Mouse (Mus musculus): ENCODE measurements around the gene Pald1.

The Pald1 gene

DNA sequence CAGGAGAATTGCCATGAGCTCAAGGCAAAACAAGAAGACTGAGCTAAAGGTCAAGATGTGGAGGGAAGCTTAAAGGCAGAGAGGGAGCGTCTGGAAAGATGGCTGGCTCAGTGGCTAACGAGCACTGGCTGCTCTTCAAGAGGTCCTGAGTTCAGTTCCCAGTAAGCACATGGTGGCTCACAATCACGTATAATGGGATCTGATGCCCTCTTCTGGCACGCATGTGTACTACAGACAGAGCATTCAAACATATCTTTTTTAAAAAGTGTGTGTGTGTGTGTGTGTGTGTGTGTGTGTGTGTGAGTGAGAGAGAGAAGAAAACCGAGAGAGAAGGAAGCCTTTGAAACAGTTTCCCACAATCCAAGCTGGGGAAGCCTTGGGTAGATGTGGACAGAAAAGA is 19.1 kb upstream of the Pald1 start:
- in situ Hi-C loops (cut with MboI) = no loop called here

DNA sequence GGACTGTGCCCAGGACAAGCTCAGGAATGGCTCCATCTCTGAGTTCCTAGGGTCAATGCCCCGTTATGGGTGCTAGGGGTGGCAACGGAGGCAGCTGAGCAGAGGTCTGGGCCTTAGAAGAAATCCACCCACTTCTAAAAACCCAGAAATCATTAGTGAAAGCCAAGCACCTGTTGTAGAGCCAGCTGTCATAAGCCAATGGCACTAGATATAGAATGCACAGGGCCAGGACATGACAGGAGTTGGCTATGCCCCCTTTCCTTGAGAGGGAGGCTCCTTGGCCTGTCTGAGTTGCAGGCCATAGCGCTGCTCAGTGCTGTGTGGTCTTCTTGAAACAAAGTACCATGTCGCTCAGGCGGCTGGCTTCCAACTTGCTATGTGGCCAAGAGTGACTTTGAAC is 17.1 kb upstream of the Pald1 start:
- in situ Hi-C loops (cut with MboI) = no loop called here

DNA sequence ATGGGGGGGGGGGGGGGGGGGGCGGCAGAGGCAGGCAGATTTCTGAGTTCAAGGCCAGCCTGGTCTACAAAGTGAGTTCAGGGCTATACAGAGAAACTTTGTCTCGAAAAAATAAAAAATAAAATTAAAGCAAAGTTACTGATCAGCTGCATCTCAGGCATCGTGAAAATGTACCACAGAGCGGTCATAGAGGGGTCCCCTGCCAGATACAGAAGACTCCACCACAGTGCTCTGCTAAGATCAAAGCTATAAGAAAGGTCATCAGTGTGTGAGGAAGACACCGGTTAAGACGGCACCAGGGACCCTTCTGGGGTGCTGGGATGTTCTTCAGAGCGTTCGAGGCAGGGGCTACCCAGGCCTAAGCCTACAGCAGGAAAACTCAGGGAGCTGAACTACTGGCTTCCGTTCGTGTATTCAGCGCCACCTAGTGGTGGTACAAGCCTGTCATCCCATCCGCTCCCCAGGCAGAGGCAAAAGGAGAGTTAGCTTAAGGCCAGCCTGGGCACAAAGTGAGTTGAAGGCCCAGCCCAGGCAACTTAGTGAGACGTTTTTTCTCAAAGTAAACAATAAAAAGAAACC is 15.9 kb upstream of the Pald1 start:
- in situ Hi-C loops (cut with MboI) = no loop called here

DNA sequence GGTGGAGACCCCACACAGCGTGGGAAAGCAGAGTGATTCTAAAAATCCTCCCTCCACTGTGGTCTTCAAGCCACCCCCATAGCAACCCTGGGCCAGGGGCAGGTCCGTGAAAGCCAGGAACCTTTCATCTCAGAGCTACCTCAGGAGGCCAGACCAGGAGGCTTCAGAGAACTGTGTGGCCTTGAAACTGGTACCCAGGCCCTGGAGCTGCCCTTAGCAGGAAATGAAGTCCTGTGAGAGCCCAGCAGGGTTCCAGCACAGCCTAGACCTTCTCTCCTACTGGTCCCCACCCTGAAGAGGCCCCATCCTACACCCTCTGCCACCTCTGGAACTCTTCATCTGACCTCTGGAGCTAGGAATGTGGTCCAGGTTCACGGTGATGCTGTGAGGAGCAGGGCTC is 14.8 kb upstream of the Pald1 start:
- in situ Hi-C loops (cut with MboI) = no loop called here

DNA sequence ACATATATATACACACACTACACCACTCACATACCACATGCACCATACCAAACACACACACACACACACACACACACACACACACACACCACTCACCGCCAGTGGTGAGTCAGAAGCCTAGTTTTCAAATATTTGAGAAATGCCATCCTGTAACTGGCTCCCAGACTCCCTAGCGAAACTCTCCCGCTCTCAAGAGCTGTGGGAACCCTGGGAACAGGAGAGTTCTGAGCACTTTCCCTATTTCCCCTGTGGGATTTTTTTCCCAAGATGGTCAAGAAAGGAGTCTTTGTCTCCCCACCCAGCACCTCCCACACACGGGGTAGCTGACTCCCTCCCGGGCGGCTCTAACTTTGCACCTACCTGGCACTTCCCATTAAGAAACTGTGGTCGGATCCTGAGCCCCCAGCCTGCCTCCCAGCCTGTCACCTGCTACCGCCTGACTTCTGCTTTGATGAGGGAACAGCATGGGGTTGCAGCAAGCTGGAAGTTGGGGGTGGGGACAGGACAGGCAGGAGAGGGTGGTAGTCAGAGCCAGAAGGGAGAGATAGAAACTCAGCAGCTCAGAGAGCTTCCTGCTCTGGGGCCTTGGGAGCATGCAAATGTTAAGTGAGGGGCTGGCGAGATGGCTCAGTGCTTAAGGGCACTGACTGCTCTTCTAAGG is 11.3 kb upstream of the Pald1 start:
- in situ Hi-C loops (cut with MboI) = no loop called here

DNA sequence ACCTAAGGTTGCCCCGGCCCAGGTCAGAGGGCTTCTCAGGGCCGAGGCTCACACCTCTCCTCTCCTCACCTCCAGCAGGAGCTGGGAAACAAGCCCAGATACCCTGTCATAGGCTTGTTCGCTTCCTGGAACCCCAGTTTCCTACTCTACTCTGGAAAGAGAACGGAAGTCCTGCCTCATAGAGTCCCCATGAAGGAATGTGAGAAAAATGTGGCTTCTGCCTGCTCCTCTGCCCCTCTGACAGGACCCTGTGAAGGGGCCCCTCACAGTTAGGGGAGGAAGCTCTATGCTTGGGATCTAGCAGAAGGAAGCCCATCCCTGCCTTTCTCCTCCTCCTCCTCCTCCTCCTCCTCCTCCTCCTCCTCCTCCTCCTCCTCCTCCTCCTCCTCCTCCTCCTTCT is 9.3 kb upstream of the Pald1 start:
- in situ Hi-C loops (cut with MboI) = no loop called here

DNA sequence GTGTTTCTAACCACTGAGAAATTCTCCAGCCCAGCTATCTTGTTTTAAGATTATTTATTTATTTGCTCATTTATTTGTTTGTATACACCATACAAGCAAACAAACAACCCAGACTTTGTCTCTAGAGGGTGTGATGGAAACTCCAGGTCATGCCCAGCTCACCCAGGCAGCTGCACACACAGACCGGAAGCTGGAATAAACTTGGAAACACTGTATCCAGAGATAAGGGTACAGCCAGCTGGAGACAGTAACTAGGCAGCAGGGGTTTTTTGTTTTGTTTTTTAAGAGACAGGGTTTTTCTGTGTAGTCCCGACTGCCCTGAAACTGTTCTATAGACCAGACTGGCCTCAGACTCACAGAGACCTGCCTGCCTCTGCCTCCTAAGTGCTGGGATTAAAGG is 6.8 kb upstream of the Pald1 start:
- in situ Hi-C loops (cut with MboI) = no loop called here

DNA sequence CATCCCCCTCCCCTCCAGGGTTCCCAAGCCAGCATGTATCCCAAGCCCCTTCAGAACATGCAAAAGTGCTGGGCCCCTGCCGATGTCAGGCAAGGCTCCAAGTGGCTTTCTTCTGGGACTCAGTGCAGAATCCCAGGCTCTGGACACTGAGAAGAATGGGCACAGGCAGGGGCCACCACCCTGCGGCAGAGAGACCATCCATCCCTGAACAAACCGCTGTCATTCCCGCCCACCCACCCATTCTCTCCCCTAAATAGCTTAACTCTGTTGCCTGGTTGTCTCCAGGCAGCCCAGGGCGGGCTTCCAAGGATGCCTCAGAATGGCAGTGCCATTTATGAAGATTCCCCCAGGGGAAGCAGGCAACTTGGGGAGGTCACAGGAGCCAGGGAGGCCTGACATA is 5.7 kb upstream of the Pald1 start:
- in situ Hi-C loops (cut with MboI) = no loop called here

DNA sequence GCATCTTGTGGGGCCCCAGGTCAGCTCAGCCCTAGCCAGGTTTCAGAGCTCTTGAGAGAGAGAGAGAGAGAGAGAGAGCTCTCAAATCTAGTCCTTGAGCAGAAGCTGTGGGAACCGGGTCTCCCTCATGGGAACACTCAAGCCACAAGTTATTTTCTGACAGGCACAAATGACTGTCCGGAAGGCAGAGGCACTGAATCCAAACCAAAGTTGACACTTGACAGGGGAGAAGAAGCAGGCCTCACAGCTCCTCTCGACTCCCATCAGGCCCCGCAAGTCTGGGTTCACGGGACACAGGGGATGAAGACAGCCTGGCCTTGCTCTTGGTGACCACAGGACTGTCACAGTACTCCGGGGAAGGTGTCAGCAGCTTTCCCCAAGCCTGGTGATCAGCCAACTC is 3.0 kb upstream of the Pald1 start:
- in situ Hi-C loops (cut with MboI) = no loop called here

DNA sequence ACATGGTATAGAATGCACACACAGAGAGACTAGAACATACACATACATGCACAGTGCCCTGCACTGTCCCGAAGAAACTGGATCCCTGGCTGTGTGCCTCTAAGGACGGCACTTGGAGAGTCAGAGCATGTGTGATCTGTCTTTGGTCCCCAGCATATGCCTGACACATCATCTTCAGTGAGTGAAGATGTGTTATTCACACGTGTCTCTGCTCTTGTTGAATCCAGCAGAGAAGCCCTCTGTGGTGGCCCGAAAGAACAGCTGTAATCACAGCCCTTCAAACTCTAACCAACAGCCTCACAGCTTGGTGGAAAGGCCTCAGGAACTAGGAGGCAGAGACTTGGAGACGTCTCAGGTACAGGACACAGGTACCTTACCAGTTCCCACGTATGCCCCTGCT is 1.8 kb upstream of the Pald1 start:
- in situ Hi-C loops (cut with MboI) = no loop called here

DNA sequence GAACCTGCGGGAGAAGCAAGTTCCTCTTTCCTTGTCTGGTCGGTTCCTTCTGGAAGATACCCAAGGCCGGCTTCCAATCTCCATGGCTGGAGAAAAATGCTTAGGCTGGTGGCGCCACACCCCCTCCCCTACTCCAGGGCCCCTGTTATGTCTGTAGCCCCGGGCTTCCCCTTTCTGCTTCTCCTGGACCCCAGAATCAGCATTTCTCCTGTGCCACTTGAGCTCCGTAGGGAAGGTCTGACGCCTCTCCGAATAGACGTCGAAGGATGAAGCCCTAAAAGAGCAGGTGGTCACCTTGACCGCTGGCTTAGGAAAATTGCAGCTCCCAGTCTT is 351 bp upstream of the Pald1 start:
- in situ Hi-C loops (cut with MboI) = no loop called here

DNA sequence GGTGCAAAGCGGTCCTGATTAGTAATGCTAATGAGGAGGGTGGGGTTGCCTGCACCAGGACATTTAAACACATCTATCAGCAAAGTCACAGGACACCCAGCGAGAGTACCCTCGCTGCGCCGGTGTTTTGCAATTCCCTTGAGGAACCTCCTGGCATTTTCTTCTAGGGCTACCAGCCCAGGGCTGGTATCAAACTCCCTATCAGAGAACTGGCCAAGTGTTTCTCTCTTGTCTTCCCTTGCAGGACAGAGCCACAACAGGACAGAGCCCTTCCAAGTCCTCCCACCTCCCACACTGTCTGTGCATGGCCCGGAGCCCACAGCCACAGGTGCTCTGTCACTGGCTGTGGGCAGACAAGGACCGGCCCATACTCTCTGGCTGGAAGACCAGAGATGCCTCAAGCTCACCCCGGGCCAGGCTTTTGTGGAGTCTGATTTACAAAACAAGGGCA is 1.0 kb downstream of the Pald1 start:
- in situ Hi-C loops (cut with MboI) = no loop called here

DNA sequence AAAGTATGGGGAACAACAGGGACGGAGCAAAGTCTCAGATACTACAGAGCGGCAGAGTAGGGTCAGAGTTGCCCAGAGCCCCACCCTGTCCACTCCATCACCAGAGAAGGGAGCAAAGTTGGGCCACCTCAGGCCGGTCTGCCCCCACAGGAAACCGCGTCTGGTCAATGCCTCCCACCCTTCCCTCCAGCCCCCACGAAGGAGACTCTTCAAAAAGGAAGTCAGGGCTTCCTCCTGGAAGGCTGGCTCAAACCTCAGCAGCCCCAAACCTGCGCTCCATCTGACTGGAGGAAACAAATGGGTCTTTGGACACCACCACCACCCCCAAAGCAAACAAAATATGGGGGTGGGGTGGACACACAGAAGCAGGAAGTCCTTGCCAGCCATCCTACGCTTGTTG is 1.5 kb downstream of the Pald1 start:
- in situ Hi-C loops (cut with MboI) = no loop called here

DNA sequence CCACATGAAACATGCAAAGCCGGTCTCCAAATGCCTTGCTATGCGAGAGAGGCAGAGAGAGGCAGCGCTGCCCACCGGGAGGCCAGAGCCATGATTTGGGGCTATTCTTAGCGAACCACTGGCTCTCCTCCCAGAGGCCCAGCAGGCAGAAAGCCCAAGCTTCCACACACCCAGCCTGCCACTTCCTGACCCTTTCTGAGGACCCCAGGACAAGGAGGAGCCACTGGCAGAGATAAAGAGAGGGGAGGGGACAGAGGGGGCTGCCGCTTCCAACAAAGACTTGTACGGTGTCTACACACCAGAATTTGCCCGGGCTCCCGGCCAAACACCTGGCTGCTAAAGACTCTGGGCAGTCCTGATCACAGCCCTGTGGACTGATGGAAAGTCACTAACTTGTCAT is 3.1 kb downstream of the Pald1 start:
- in situ Hi-C loops (cut with MboI) = no loop called here

DNA sequence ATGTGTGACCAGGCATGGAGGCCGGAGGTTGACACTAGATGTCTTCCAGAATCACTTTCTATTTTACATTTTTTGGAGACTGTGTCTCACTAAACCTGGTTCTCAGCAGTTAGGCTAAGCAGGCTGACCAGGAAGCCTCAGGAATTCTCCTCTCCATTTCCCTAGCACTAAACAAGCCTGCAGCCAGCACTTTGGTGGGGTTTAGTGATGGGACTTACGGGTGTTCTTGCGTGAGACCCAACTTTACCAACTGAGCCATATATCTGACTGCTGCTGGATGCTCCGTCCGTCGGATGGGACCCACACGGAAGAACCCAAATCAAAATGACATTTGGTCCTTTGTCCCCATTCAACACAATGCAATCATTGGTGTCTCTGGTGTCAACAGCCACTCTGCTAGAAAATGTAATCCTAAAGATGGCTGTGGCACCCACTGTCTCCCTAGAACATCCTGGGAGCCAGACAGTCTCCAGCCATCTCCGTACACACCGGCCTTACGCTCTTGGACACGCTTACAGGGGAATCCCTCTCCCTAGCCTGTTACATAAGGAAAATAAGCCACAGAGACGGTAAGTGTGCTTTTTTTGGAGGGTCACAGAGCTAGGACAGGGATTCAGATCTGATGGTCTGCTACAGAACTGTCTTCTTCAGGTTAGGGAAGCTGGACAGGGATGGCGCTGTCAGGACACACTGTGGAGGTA is 3.8 kb downstream of the Pald1 start:
- in situ Hi-C loops (cut with MboI) = no loop called here

DNA sequence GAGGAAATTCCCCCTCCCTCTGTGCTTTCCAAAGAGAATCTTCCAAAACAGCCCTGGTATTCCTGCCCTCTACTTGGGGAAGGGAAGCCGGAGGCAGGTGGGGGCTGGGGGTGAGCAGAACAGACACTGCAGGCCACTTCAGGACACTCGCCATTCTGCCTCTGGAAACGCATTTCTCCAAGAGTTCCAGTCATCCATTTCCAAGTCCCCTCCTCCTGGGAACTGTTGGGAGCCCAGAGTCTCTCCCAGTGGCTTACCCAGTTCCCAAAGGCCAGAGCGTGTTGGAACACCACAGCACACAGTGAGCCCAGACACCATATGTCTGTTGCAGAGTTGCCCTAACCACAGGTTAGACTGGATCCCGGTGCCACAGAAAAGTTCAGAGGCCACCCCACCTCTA is 4.6 kb downstream of the Pald1 start:
- in situ Hi-C loops (cut with MboI) = no loop called here

DNA sequence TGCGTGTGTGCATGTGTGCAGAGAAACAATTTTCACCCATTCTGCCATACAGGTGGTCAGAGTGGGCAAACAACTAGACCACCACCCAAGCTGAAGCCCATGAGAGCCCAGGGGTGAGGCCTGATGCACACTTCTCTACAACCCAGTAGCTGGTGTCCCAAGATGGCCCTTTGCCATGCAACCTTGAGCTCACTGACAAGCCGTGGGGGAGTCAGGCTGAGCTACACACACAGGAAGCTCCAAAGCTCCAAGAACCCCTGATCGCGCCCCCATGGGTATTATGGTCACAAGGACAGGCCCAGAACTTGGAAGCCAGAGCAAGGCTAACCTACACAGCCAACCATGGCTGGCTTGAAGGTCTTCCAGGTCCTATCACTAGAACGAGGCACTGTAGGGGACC is 5.3 kb downstream of the Pald1 start:
- in situ Hi-C loops (cut with MboI) = no loop called here

DNA sequence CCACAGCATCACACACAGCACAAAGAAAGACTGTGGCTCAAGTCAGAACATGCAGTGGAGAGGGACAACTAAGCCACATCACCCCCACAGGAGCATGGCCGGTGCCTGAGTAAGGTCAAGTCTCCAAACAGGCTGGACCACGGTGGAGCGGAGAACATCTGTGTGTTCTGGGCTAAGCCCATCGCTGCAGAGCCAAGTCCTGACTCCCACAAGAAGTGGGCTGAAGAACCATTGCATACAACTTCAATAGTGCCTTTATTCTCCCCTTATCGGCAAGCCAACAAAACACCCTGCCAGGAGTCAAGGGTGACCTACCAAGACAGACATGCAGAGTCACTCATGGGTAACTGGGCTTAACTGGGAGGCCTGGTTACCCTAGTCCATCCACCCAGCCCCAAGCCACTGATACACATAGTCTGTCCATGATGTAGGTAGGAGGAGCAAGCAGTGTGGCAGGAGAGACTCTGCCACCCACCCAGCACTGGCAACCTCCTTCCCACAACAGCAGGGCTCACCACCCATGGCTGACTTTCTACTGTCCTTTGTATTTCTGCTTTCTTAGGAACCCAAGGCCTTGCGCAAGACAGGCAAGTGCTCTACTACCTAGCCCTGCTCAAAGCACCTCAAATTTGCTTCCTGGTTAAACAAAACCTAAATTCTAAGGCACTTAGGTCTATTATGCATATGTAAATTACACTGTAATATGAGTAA is 8.4 kb downstream of the Pald1 start:
- in situ Hi-C loops (cut with MboI) = no loop called here

DNA sequence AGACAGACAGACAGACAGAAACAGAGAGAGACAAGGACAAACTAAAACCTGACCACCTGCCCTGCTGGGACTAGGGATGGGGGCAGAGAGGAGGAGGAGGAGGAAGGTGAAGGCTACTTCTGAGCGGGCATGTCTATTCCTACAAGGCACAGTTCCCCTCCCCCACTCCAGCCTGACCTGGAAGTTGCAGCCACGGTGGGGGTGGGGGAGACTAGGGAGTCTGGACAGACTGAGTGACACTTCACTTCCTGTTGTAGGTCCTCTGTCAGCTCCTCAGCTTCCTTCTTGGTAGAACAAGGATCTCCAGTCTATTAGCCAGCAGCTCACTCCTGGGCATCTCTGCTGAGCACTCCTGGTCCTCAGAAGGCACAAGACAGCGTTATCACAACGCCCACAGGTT is 9.3 kb downstream of the Pald1 start:
- in situ Hi-C loops (cut with MboI) = no loop called here

DNA sequence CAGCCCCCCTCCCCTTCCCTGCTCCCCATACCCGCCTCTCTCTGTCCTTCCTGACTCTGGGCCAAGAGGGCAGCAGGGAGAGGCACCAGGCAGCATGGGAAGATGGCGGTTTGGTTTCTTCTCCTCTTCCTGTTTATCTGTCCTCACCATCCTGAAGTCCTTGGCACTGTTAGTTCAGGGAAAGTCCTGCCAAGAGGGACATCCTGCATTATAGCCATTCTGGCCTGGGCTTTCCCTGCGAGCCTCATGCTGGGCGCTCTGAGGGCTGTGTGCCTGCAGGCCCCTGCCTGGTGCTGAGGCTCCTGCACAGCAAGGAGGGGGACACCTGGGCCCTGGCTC is 10.8 kb downstream of the Pald1 start:
- in situ Hi-C loops (cut with MboI) = no loop called here

DNA sequence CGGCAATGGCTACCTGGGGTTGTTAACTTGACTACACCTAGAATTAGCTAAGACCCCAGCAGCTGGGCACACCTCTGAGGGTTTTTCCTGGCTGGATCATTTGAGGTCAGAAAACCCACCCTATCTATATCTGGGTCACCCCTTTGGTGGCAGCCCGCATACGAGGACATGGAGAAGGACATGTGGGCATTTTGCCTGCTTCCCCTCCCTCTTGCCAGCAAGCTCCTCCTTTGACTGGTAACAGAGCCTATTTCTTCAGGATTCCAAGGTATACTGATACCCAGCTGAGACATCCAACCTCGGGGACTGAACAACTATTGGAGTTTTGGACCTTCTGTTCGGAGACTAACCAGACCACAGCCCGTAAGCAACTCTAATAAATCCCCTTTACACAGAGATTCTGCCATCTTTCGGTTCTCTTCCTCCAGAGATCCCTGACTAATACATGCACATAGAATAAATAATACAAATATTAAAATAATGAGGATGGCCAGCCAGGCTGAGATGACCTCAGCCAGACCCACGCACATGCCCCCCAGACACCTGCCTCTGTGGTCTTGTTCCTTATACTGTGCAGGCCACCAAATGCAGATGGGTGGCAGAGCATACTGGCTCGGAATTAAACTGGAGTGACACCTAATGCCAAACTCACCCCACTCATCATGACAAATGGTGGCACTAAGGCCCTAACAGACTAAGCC is 11.3 kb downstream of the Pald1 start:
- in situ Hi-C loops (cut with MboI) = no loop called here

DNA sequence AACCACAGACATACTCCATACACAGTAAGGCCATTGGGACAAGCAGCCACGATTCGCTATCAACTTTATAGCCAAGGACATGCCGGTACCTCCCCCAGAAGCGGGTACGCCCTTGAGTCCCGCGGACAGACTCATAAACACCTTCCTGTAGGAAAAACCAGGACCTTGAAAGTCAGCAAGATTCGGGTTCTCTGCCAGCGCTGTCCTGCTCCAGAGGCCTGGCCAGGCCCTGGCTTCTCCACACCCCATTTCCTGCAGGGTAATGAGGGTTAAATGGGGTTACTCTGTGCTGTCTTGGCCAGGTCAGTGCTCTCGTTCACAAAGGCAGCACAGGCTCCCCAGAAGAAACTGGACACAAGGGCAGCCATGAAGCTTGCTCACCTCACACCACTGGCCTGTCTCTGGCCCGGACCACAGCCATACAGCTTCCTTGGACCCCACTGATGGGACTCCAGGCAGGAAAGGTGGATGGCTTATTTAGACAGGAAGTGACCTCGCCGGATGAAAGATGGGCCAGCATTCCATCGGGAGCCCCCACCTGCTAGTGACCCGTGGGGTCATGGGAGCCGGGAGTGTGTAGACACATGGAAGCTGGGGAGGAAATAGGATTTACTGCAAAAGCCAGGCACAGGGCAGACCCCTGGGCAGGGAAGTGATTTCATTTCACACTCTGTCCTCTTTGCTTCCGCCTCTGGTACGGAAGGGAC is 12.9 kb downstream of the Pald1 start:
- in situ Hi-C loops (cut with MboI) = no loop called here
